Mouse (Mus musculus): ENCODE data around the gene Nek11. TPM values are rescaled to one million over a fixed set of nuclear protein-coding genes. Genes with fewer than 3 reads are reported as not detected.

Gene Nek11
- polyA plus RNA-seq, 2 experiments, result 0.13 to 0.14 TPM

DNA sequence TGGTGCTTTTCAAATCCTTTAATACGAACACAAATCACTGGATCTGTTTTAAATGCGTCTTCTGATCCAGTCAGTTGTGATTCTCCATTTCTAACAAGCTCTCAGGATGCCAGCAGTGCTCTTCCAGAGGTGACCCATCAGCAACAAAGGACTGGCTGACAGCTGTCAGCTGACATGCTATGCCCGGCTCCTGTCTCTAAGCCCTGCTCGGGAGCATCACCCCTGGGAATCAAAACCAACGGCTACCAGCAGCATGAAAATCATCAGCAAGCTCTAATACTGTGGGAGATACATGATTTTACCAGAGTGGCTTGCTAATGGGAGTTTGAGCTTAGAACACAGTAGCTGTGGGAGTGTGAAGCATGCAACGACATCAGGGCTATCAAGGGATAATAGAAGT is 121.0 kb downstream of the Nek11 start:
- DNase-seq (ENCODE audit: low spot score) (no peak), ATAC-seq (ENCODE audit: low FRiP score, low read depth) (no peak)
- H3K4me2 ChIP-seq (replicated peaks; ENCODE audit: low read depth, low read length, severe bottlenecking), result no peak overlapping the region
- TF ChIP-seq POLR2A (IDR thresholded peaks at IDR 0.05; ENCODE audit: borderline replicate concordance, extremely low read depth, insufficient read depth, insufficient read length), result no peak
- H3K9ac ChIP-seq (ENCODE audit: low read depth, low read length, severe bottlenecking), result no peak overlapping the region
- H3K36me3 ChIP-seq (ENCODE audit: control insufficient read depth, insufficient read depth, low read length), result no peaks in the 10 kb centered on the region
- no peak overlapping the region for H3K4me3 ChIP-seq (replicated peaks; ENCODE audit: low read length)
- no peaks in the 10 kb centered on the region for H3K27me3 ChIP-seq (ENCODE audit: control insufficient read depth, insufficient read depth, low read length)
- no peaks in the 10 kb centered on the region for H3K9me3 ChIP-seq (ENCODE audit: control insufficient read depth, low read length)
- no peaks in the 10 kb centered on the region for H3K4me1 ChIP-seq (ENCODE audit: control insufficient read depth, insufficient read depth, low read length)
- no peak overlapping the region for H3K27ac ChIP-seq (replicated peaks; ENCODE audit: low read depth, low read length)
- WGBS, result 62% methylated on average over 6 of the region's 6 CpGs

GRCm38 (mm10) chr9:105272241-105272640 is 123.1 kb downstream of the Nek11 start:
- no peaks in the 10 kb centered on the region for H3K9me3 ChIP-seq (ENCODE audit: control insufficient read depth, low read length)
- no peak overlapping the region for H3K9ac ChIP-seq (ENCODE audit: low read depth, low read length, severe bottlenecking)
- H3K27me3 ChIP-seq (ENCODE audit: control insufficient read depth, insufficient read depth, low read length), result no peaks in the 10 kb centered on the region
- ATAC-seq (ENCODE audit: low FRiP score, low read depth) (no peak), DNase-seq (ENCODE audit: low spot score) (peak; percentile 61)
- H3K36me3 ChIP-seq (ENCODE audit: control insufficient read depth, insufficient read depth, low read length), result no peaks in the 10 kb centered on the region
- TF ChIP-seq POLR2A (IDR thresholded peaks at IDR 0.05; ENCODE audit: borderline replicate concordance, extremely low read depth, insufficient read depth, insufficient read length), result no peak
- no peak overlapping the region for H3K4me2 ChIP-seq (replicated peaks; ENCODE audit: low read depth, low read length, severe bottlenecking)
- H3K27ac ChIP-seq (replicated peaks; ENCODE audit: low read depth, low read length), result no peak overlapping the region
- 8% methylated on average over 7 of the region's 7 CpGs for WGBS
- H3K4me3 ChIP-seq (replicated peaks; ENCODE audit: low read length), result no peak overlapping the region
- no peaks in the 10 kb centered on the region for H3K4me1 ChIP-seq (ENCODE audit: control insufficient read depth, insufficient read depth, low read length)

- H3K27ac ChIP-seq (replicated peaks; ENCODE audit: low read depth, low read length), result no peak overlapping the region
- no peak overlapping the region for H3K9ac ChIP-seq (ENCODE audit: low read depth, low read length, severe bottlenecking)
- H3K4me1 ChIP-seq (ENCODE audit: control insufficient read depth, insufficient read depth, low read length), result no peaks in the 10 kb centered on the region
- WGBS, result 48% methylated on average over 2 of the region's 2 CpGs
- no peaks in the 10 kb centered on the region for H3K36me3 ChIP-seq (ENCODE audit: control insufficient read depth, insufficient read depth, low read length)
- no peak for DNase-seq (ENCODE audit: low spot score)
- H3K4me3 ChIP-seq (replicated peaks; ENCODE audit: low read length), result no peak overlapping the region
- H3K27me3 ChIP-seq (ENCODE audit: control insufficient read depth, insufficient read depth, low read length), result no peaks in the 10 kb centered on the region
- ATAC-seq (ENCODE audit: low FRiP score, low read depth), result no peak
- no peak overlapping the region for H3K4me2 ChIP-seq (replicated peaks; ENCODE audit: low read depth, low read length, severe bottlenecking)
- TF ChIP-seq POLR2A (IDR thresholded peaks at IDR 0.05; ENCODE audit: borderline replicate concordance, extremely low read depth, insufficient read depth, insufficient read length), result no peak
- H3K9me3 ChIP-seq (ENCODE audit: control insufficient read depth, low read length), result no peaks in the 10 kb centered on the region
Measured at GRCm38 (mm10) chr9:105263140-105263539, 132.2 kb downstream of the Nek11 start.

DNA sequence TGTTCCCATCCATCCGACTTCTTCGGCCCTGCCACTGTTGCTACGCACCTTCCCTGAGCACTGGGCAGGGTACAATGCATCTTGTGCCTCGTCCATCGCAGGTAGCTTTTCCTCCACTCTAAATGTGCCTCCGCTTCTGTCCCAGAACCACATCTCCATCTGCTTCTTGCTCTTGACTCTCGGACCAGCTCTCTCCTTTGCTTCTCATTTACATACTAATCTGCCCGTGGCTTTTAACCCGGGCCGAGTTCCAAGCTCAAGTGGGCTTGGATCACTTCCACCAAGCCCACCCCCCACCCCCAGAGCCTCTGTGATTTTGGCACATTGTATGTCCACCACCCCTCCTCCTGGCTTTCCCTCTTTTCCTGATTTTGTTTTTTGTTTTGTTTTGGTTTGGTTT is 137.7 kb downstream of the Nek11 start:
- Histone ChIP-seq H3K4me1 (ENCODE audit: control insufficient read depth, insufficient read depth, low read length) (no peaks in the 10 kb centered on the region), H3K27me3 (ENCODE audit: control insufficient read depth, insufficient read depth, low read length) (no peaks in the 10 kb centered on the region), H3K36me3 (ENCODE audit: control insufficient read depth, insufficient read depth, low read length) (no peaks in the 10 kb centered on the region), H3K9me3 (ENCODE audit: control insufficient read depth, low read length) (no peaks in the 10 kb centered on the region), H3K9ac (ENCODE audit: low read depth, low read length, severe bottlenecking) (no peak overlapping the region), H3K4me2 (replicated peaks; ENCODE audit: low read depth, low read length, severe bottlenecking) (no peak overlapping the region), H3K4me3 (replicated peaks; ENCODE audit: low read length) (no peak overlapping the region), H3K27ac (replicated peaks; ENCODE audit: low read depth, low read length) (no peak overlapping the region)
- DNase-seq (ENCODE audit: low spot score) (no peak), ATAC-seq (ENCODE audit: low FRiP score, low read depth) (no peak)
- WGBS, result 88% methylated on average over 10 of the region's 10 CpGs
- no peak for TF ChIP-seq POLR2A (IDR thresholded peaks at IDR 0.05; ENCODE audit: borderline replicate concordance, extremely low read depth, insufficient read depth, insufficient read length)

- Histone ChIP-seq H3K9ac (ENCODE audit: low read depth, low read length, severe bottlenecking) (no peak overlapping the region), H3K27ac (replicated peaks; ENCODE audit: low read depth, low read length) (no peak overlapping the region), H3K4me1 (ENCODE audit: control insufficient read depth, insufficient read depth, low read length) (no peaks in the 10 kb centered on the region), H3K27me3 (ENCODE audit: control insufficient read depth, insufficient read depth, low read length) (no peaks in the 10 kb centered on the region), H3K4me2 (replicated peaks; ENCODE audit: low read depth, low read length, severe bottlenecking) (no peak overlapping the region), H3K36me3 (ENCODE audit: control insufficient read depth, insufficient read depth, low read length) (no peaks in the 10 kb centered on the region), H3K4me3 (replicated peaks; ENCODE audit: low read length) (no peak overlapping the region), H3K9me3 (ENCODE audit: control insufficient read depth, low read length) (no peaks in the 10 kb centered on the region)
- no peak for ATAC-seq (ENCODE audit: low FRiP score, low read depth)
- no peak for DNase-seq (ENCODE audit: low spot score)
- 100% methylated on average over 1 of the region's 1 CpGs for WGBS
- TF ChIP-seq POLR2A (IDR thresholded peaks at IDR 0.05; ENCODE audit: borderline replicate concordance, extremely low read depth, insufficient read depth, insufficient read length), result no peak
Measured at GRCm38 (mm10) chr9:105254076-105254475, 141.2 kb downstream of the Nek11 start.
